Mouse (Mus musculus): ENCODE data around the gene Tex13c1. TPM values are rescaled to one million over a fixed set of nuclear protein-coding genes. Genes with fewer than 3 reads are reported as not detected.

The Tex13c1 gene
- not detected in 2 replicates for polyA plus RNA-seq (2015; fragmentation: Nextera tagmentation; extraction: Ambion mirVana)

- H3K4me1 ChIP-seq, result no peaks in the 10 kb centered on the region
- H3K27ac ChIP-seq (replicated peaks), result no peak within 1 kb of the TSS
- H3K36me3 ChIP-seq, result no peaks in the 10 kb centered on the region
- no peaks in the 10 kb centered on the region for H3K27me3 ChIP-seq (replicated peaks)
- no peak for ATAC-seq (ENCODE audit: low FRiP score)
- WGBS, result 90% methylated on average over 3 of the region's 3 CpGs
- no peak within 1 kb of the TSS for H3K4me2 ChIP-seq
- no peak within 1 kb of the TSS for H3K4me3 ChIP-seq (replicated peaks)
- no peak within 1 kb of the TSS for H3K9ac ChIP-seq (replicated peaks)
- H3K9me3 ChIP-seq (replicated peaks), result no peaks in the 10 kb centered on the region
Observed at GRCm38 (mm10) chrX:43590860-43591259, at the start of gene Tex13c1. Gene Tex13c1, plus strand, starts transcription at chrX:43591160.

Other genes starting within 250 kb of the Tex13c1 start
- 25.8 and 31.2 TPM in 2 replicates for gene Tenm1, start 162.0 kb upstream of the Tex13c1 start, polyA plus RNA-seq (2015; fragmentation: Nextera tagmentation; extraction: Ambion mirVana)

Data from neural tube, embryonic 15.5 days (tissue).